Mouse (Mus musculus) heart, embryonic 11.5 days (tissue): Measurements from ENCODE around the gene Tmem106c. TPM values are rescaled to one million over a fixed set of nuclear protein-coding genes. Genes with fewer than 3 reads are reported as not detected.

Source experiments
- ATAC-seq: fragments of 200-750 bp; cut with Nextera tagmentation; replicated peaks from 2 replicates; pipeline ENCODE4 v1.8.0; 2017; ENCODE audit warnings: moderate library complexity; ENCODE audit not compliant: insufficient number of reproducible peaks, low FRiP score, low TSS enrichment
- H3K27ac ChIP-seq: fragments of 300-500 bp; sonication (generic); 2 replicates; pipeline ENCODE4 v1.5.1; 2014; ENCODE audit warnings: mild to moderate bottlenecking, low read depth, low read length
- H3K27me3 ChIP-seq: fragments of 300-500 bp; sonication (generic); 2 replicates; pipeline ENCODE4 v1.6.1; 2014; ENCODE audit warnings: mild to moderate bottlenecking, low read length, mixed read lengths; ENCODE audit not compliant: control insufficient read depth, insufficient read depth
- H3K36me3 ChIP-seq: fragments of 300-500 bp; sonication (generic); 2 replicates; pipeline ENCODE4 v1.6.1; 2014; ENCODE audit warnings: mild to moderate bottlenecking, low read length, moderate library complexity, mixed read lengths; ENCODE audit not compliant: control insufficient read depth, insufficient read depth
- H3K4me1 ChIP-seq: fragments of 300-500 bp; sonication (generic); 2 replicates; pipeline ENCODE4 v1.6.1; 2014; ENCODE audit warnings: low read length; ENCODE audit not compliant: control insufficient read depth, insufficient read depth
- H3K4me2 ChIP-seq: fragments of 300-500 bp; sonication (generic); 2 replicates; pipeline ENCODE4 v1.6.1; 2014; ENCODE audit warnings: mild to moderate bottlenecking, moderate library complexity
- H3K4me3 ChIP-seq: fragments of 300-500 bp; sonication (generic); 2 replicates; pipeline ENCODE4 v1.5.1; 2014; ENCODE audit warnings: low read depth, low read length
- H3K9ac ChIP-seq: fragments of 300-500 bp; sonication (generic); 2 replicates; pipeline ENCODE4 v1.6.1; 2014; ENCODE audit warnings: mild to moderate bottlenecking, low read depth, low read length, moderate library complexity
- H3K9me3 ChIP-seq: fragments of 300-500 bp; sonication (generic); replicated peaks from 2 replicates; pipeline ENCODE4 v1.6.1; 2016; ENCODE audit warnings: low read length; ENCODE audit not compliant: control insufficient read depth
- WGBS: fragments of 180-500 bp; shearing (Covaris S2); extraction: QIAGEN DNeasy Blood & Tissue Kit; methylation state at CpG from one replicate; pipeline ENCODE4 v1.1.7; 2014; ENCODE audit not compliant: insufficient replicate concordance; 5-methylcytosine and 5-hydroxymethylcytosine counted together
- polyA plus RNA-seq: library from polyadenylated mRNA; unstranded; fragments of >200 nt; fragmentation: Nextera tagmentation; extraction: Ambion mirVana; gene quantifications from 2 replicates; pipeline ENCODE4 v1.2.1, GENCODE M21; 2014

Tmem106c gene
- polyA plus RNA-seq, 1 experiment from 2014 or later: 30.1 TPM

GRCm38 (mm10) chr15:97981560-97981959 lies 17.6 kb downstream of the Tmem106c start:
- 76% methylated on average over 6 of the region's 6 CpGs for WGBS
- Histone ChIP-seq H3K4me2 (no peak overlapping the region), H3K27ac (no peak overlapping the region), H3K9me3 (0 out of 2 replicates have a peak, but pooled peaks cover 3% of the 10 kb centered on the region), H3K4me3 (no peak overlapping the region), H3K4me1 (no peaks in the 10 kb centered on the region), H3K36me3 (peaks cover 26% of the 10 kb centered on the region), H3K27me3 (no peaks in the 10 kb centered on the region), H3K9ac (no peak overlapping the region)
- ATAC-seq: no peak

- Histone ChIP-seq H3K36me3 (peaks cover 5% of the 10 kb centered on the region; the same call in 1 of the 2 replicates), H3K4me2 (no peak overlapping the region), H3K4me3 (no peak overlapping the region), H3K9ac (no peak overlapping the region; the same call in 1 of the 2 replicates), H3K27me3 (no peaks in the 10 kb centered on the region), H3K9me3 (no peaks in the 10 kb centered on the region), H3K27ac (peak overlapping the region; percentile 55), H3K4me1 (peaks cover 24% of the 10 kb centered on the region)
- ATAC-seq: no peak
- WGBS: 35% methylated on average over 1 of the region's 1 CpGs
Measured at GRCm38 (mm10) chr15:97989544-97989943, 25.5 kb downstream of the Tmem106c start.

GRCm38 (mm10) chr15:97990124-97990523 lies 26.1 kb downstream of the Tmem106c start:
- Histone ChIP-seq H3K9me3 (no peaks in the 10 kb centered on the region), H3K36me3 (peaks cover 5% of the 10 kb centered on the region; the same call in 1 of the 2 replicates), H3K4me3 (no peak overlapping the region), H3K27me3 (no peaks in the 10 kb centered on the region), H3K4me2 (0 out of 2 replicates have a peak overlapping the region, but pooled peaks have one; percentile 19), H3K4me1 (peaks cover 24% of the 10 kb centered on the region), H3K27ac (peak overlapping the region; percentile 55; the same call in 1 of the 2 replicates), H3K9ac (0 out of 2 replicates have a peak overlapping the region, but pooled peaks have one; percentile 34)
- no peak for ATAC-seq
- WGBS: 11% methylated on average over 6 of the region's 6 CpGs

- Histone ChIP-seq H3K4me3 (no peak overlapping the region), H3K27me3 (no peaks in the 10 kb centered on the region), H3K9me3 (no peaks in the 10 kb centered on the region), H3K36me3 (peaks cover 5% of the 10 kb centered on the region; the same call in 1 of the 2 replicates), H3K4me1 (peaks cover 24% of the 10 kb centered on the region), H3K27ac (peak overlapping the region; percentile 55; the same call in 1 of the 2 replicates), H3K9ac (no peak overlapping the region), H3K4me2 (no peak overlapping the region)
- 25% methylated on average over 4 of the region's 4 CpGs for WGBS
- ATAC-seq: no peak
Measured at GRCm38 (mm10) chr15:97990721-97991120, 26.7 kb downstream of the Tmem106c start.

- no peak overlapping the region for H3K9ac ChIP-seq
- no peak overlapping the region for H3K4me2 ChIP-seq
- peak overlapping the region; percentile 46; the same call in 1 of the 2 replicates for H3K27ac ChIP-seq
- ATAC-seq: no peak
- no peaks in the 10 kb centered on the region for H3K27me3 ChIP-seq
- H3K36me3 ChIP-seq: peaks cover 5% of the 10 kb centered on the region; the same call in 1 of the 2 replicates
- no peaks in the 10 kb centered on the region for H3K9me3 ChIP-seq
- H3K4me3 ChIP-seq: no peak overlapping the region
- peaks cover 24% of the 10 kb centered on the region for H3K4me1 ChIP-seq
- 23% methylated on average over 12 of the region's 12 CpGs for WGBS
Measured at GRCm38 (mm10) chr15:97991285-97991895, 27.4 kb downstream of the Tmem106c start.

- ATAC-seq: 0 out of 2 replicates have a peak, but pooled peaks have one; percentile 33
- Histone ChIP-seq H3K9me3 (no peaks in the 10 kb centered on the region), H3K27ac (peak overlapping the region; percentile 80), H3K4me2 (peak overlapping the region; percentile 57; the same call in 1 of the 2 replicates), H3K36me3 (peaks cover 2% of the 10 kb centered on the region; the same call in 1 of the 2 replicates), H3K4me1 (peaks cover 24% of the 10 kb centered on the region), H3K4me3 (no peak overlapping the region), H3K9ac (peak overlapping the region; percentile 71), H3K27me3 (no peaks in the 10 kb centered on the region)
- WGBS: 40% methylated on average over 13 of the region's 13 CpGs
Measured at GRCm38 (mm10) chr15:97992027-97992711, 28.2 kb downstream of the Tmem106c start.

GRCm38 (mm10) chr15:97992712-97993286 lies 28.8 kb downstream of the Tmem106c start:
- H3K9ac ChIP-seq: peak overlapping the region; percentile 71
- peaks cover 2% of the 10 kb centered on the region; the same call in 1 of the 2 replicates for H3K36me3 ChIP-seq
- H3K27ac ChIP-seq: peak overlapping the region; percentile 80
- no peaks in the 10 kb centered on the region for H3K9me3 ChIP-seq
- H3K4me2 ChIP-seq: peak overlapping the region; percentile 57
- 0 out of 2 replicates have a peak overlapping the region, but pooled peaks have one; percentile 11 for H3K4me3 ChIP-seq
- peaks cover 24% of the 10 kb centered on the region for H3K4me1 ChIP-seq
- no peaks in the 10 kb centered on the region for H3K27me3 ChIP-seq
- peak; percentile 85 for ATAC-seq
- WGBS: 8% methylated on average over 18 of the region's 18 CpGs

GRCm38 (mm10) chr15:97996716-97997256 lies 32.8 kb downstream of the Tmem106c start:
- H3K27me3 ChIP-seq: peaks cover 22% of the 10 kb centered on the region
- no peak overlapping the region for H3K4me2 ChIP-seq
- H3K4me1 ChIP-seq: peaks cover 31% of the 10 kb centered on the region
- H3K9ac ChIP-seq: no peak overlapping the region
- H3K27ac ChIP-seq: no peak overlapping the region
- ATAC-seq: no peak
- H3K4me3 ChIP-seq: no peak overlapping the region
- 79% methylated on average over 13 of the region's 13 CpGs for WGBS
- H3K9me3 ChIP-seq: no peaks in the 10 kb centered on the region
- H3K36me3 ChIP-seq: no peaks in the 10 kb centered on the region
